Mouse (Mus musculus): ENCODE data around the gene Klhl40.
A peak's percentile ranks its signal among the peaks of the same experiment; 100 is the strongest.

Klhl40 gene

DNA sequence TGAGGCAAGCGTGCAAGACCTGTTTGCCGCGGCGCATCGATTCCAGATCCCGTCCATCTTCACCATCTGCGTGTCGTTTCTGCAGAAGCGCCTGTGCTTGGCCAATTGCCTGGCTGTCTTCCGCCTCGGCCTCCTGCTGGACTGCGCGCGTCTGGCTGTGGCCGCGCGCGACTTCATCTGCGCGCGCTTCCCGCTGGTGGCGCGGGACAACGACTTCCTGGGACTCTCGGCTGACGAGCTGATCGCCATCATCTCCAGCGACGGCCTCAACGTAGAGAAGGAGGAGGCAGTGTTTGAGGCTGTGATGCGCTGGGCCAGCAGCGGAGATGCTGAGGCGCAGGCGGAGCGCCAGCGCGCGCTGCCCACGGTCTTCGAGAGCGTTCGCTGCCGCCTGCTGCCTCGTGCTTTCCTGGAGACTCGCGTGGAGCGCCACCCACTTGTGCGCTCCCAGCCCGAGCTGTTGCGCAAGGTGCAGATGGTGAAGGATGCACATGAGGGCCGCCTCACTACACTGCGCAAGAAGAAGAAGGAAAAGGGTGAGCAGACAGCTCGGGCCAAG is 738 bp downstream of the Klhl40 start:
- DNase-seq (ENCODE audit: low spot score) = no peak

DNA sequence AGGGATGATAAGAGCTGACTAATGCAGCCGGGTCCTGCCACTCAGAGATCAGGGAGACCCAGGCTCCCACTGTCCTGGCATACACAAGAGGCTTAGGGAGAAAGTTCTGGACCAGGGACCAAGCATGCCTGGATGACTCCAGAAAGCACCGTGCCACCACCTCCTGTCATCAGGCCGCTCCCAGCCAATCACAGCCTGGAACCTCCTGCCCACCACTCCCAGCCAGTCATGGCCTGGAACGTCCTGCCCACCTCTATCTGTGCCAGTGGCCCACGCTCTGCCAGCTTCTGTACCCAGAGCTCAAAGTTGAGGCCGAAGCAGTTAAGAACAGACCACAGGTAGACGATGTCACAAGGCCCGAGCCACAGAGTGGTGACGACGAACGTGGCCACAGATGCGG is 7.4 kb downstream of the Klhl40 start:
- DNase-seq (ENCODE audit: low spot score) = no peak

DNA sequence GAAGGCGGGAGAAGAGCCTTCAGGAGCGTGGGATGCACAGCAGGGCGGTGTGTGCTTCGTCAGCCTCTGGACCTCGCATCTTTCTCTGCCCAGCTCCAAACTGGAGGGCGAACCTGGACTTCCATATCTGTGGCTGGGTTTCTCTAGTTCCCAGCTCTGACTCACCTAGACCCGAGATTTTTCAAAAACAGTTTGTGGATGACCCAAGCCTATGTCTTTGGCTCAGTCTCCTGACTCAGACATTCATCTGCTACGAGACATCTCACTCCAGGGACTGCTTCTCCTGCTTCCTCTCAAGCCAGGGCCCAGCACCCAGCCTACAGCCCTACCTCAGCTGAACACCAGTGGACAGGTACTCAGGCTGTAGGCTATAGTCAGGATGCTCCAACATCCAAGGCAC is 7.9 kb downstream of the Klhl40 start:
- no peak for DNase-seq (ENCODE audit: low spot score)

DNA sequence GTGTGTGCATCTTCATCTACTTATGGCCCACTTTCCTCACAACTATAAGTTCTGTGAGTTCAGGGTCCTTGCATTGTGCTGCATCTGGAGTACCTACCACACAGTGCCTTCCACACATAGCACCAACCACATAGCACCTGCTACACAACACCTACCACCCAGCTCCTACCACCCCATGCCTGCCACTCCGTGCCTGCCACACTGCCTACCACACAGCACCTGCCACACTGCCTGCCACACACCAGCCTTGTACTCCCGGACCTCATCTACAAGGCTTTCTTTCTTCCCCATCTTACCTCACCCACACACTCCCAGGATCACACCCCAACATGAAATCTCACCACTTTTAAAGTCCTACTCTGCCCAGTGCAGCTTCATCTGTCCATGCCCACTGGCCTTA is 9.0 kb downstream of the Klhl40 start:
- DNase-seq (ENCODE audit: low spot score) = no peak

DNA sequence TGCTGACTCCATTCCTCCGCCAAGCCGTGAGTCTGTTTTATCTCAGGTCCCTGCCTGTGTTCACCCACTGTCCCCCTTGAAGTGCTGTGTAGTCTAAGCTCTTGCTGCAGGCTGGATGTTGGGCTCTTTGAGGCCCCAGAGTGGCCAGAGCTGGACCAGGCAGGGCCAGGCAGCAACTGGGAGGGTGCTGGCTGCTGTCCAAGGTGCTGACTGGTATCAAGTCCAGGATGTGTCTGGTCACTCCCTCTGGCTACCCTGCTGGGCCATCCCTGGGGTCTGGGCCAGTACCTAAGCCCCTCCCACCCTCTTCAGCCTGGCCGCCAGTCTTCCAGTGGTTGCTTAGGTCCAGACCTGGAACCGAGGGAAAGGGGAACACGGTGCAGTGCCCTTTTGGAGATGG is 13.8 kb downstream of the Klhl40 start:
- peak; percentile 32 for DNase-seq (ENCODE audit: low spot score)

DNA sequence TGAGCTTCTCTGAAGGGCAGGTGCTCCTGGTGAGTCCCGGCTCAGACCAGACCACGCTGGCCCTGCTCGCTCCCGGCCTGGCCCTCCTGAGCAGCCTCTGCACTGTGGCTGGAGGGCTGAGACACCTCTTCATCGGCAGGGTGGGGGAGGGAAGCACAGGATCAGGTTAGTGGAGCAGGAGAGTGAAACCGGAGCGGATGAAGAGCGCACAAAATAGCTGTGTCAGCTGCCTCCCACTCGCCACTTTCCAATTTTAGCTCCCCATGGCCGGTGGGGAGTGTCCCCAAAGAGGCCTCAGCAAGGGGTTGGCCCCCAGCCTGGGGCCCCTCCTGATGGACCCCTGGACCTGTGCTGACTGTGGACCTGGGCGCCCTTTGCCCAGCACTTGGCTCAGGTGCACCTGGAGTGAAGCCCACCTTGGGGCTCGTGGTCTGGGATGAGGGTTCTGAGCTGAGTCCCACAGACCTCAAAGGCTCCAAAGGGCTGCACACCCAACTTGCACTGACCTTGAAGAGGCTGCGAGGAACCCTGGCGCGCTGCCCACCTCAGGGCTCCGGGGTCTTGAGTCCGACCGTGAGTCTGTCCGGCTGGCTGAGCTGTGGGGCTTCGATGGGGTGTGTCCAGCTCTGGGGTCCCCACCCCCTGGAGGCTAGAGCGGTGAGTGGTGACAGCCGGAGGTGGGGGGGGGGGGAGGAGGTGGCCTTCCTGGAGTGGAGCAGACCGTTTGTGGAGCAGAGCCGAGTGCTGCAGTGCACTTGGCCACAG is 14.5 kb downstream of the Klhl40 start, which contains the start of gene Hhatl:
Gene Hhatl, minus strand, starts transcription at position 751 of the 765 bp plus-strand sequence.
- DNase-seq (ENCODE audit: low spot score) = no peak

DNA sequence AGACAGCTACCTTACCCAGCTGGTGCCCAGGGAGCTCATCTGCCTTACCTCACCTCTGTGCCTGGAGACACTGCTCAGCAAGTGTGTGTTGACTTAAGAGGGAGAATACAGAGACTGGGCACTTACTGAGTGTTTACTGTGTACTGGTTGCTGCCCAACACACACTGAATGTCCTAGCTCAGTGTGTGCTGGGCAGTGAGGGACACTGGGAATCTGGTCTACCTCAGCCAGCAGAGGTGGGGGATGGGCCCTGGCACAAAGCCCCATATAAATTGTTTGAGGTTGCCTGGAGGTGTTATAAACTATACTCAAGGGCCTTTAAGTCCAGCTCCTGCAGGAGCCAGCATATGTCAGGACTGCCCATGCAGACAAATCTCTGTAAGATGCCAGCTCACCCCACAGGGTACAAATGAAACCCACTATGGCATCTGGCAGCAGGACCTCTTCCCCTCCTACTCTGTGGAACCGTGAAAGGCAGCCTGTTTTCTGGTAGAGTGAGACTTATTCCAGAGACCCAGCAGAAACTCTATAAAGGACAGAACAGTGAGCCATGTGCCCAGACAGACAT is 17.6 kb downstream of the Klhl40 start:
- peak; percentile 14 for DNase-seq (ENCODE audit: low spot score)

DNA sequence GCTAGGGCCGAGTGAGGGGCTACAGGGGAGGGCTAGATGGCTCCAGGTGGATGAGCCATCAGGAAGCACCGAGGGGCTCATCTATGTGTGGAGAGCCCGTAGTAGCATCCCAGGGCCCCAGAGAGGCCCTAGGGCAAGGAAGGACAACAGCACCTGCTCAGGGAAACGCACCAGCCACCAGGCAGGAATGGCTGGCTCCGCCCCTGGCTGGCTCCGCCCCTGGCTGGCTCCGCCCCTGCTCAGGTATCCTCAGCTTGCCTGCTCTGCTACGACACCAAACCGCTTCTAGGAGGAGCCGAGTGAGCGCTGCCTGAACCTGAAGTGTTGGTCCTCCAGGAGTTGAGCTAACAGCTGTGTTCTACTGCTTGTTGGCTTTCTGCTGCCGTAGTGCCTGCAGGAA is 20.3 kb downstream of the Klhl40 start:
- peak; percentile 51 for DNase-seq (ENCODE audit: low spot score)

DNA sequence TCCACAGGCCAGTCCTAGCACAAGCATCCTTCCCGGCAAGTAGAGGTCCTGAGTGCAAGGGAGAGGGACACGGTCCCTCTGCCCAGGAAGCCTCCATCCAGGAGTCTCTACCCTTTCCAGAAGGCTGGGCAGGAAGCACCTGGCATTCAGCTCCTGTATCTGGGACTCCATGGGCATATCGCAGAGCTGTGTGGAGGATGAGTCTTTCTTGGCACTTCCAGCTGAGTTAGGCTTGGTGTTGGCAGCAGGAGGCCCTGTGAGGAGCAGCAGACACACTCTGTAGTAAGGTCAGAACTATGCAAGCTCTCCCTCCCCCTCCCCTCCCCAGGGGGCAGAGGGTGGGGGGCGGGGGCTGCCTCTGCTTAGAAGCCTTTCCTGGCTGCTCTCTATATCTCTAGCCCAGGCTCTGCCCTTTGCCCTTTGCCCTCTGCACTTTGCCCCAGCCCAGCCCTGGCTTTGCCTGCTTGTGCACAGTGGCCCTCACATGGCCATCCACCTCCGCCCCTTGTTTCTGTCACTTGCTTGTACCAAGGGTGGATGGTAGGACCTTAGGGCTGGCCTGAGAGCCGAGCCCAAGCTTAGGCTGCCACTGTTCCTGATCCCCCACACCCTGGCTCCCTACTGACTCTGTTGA is 21.6 kb downstream of the Klhl40 start:
- no peak for DNase-seq (ENCODE audit: low spot score)

DNA sequence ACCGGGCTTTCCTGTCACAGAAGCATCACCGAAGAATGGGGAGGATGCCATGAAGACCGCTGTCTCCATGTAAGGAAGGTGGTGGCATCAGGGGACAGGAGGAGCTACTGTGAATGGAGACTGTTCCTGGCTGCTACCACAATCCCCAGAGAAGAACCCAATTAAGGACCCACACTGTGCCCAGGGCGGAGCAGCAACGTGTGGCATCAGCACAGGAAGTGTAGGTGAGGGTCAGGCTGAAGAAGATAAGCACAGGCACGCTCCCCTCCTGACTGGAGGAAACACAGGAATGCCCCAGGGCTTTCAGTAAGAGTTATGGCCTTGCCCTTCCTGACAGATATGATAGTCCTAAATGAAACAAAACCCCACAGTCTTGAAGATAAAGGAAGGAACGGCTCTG is 25.3 kb downstream of the Klhl40 start:
- DNase-seq (ENCODE audit: low spot score) = no peak

DNA sequence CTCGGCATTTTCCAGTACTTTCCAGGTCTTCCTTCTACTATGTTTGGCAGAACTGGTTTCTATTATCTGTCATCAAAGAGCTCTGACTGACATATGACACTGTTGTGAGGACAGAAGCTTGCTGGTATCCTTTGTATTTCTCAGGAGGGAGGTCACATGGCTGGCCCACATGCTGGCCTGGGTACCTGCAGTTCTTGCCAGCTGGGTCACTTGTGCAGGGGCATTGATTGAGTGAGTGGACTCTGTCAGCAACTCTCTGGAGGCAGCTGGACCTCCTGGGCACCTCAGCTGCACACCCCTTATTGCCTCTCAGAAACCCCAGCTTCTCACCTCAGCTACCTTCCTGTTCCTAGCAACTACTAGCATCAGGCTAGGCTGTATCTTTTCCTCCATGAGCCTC is 30.1 kb downstream of the Klhl40 start:
- no peak for DNase-seq (ENCODE audit: low spot score)

DNA sequence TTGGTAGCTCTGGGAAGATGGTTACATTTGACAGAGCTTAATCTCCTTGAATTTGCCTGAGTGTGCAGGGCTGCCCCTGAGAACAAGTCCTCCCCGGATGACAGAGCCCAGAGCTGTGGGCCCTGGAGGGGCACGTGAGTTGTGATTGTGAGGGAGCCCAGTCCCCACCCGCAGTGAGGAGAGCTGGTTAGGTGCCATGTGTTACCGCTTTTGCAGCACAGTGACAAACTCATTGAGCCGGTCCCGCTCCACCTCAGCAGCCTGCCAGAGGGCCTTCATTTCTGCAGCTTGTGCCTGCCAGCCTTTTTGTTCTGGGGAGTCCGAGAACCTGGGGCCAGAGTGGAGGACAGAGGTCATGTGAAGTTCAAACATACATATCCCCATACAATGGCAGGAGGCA is 30.5 kb downstream of the Klhl40 start:
- DNase-seq (ENCODE audit: low spot score) = no peak

DNA sequence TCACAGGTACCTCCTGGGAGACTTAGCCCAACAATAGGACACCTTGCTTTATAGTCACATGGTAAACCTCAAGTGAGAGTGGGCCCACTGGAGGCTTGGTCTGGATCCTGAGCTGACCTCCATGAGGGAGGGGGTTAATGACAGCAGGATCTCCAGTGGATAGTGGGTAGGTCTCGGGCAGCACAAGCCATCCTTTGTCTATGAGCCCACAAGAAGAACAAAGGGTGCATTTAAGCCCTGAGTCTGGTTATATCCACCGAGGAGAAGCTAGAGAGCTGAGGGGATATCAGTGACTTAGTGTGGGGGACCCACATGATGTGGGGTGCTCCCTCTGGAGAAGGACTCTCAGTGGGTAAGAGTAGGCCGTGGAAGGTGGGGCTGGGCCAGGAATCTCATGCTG is 31.1 kb downstream of the Klhl40 start:
- no peak for DNase-seq (ENCODE audit: low spot score)

DNA sequence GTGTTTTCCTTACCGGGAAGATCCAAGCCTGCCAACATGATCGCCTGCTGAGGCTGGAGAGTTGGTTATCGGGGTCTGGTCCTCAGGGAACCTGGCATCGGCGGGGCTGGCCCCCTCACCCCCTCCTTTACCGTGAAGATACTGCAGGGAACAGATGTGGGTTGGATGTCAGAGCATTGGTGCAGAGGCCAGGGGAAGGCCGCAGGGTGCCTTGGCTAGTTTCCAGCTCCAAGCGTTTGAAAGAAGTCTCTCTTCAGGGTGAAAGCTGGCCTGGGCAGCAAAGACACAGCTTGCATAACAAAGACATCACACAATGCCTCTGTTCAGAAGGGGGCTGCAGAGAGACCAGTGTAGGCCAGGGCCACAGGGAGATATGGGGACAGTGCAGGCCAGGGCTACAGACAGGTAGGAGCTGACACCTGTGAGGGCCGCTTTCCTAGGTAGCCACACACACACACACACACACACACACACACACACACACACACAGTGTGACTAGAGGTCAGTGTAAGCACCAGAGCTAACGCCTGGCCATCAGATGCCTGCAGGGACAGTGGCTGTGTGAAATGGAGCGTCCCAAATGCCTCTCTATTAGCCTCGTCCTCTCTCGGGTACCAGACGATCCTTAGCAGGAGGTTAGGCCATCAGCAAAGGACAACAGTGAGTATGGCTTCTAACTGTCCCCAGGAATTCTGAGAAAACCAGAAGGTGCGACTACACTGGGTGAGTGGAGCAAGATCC is 32.8 kb downstream of the Klhl40 start:
- DNase-seq (ENCODE audit: low spot score) = no peak

DNA sequence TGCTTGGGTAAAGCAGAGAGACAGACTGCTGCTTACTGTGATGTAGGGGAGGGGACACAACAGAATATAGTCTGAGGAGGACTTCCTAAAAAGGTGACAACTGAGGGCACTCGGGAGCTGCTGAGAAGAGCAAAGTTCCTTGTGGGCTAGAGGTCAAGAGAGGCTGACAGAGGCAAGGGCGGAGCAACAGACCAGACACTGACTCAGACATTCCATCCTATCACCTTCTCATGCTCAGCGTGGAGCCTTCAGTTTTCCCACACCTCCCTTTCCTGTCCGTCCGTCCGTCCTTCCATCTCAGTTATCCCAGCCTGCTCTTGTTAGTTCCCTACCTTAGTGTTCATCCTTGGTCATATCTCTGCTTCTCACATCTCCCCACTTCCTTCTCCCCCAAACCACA is 37.8 kb downstream of the Klhl40 start:
- no peak for DNase-seq (ENCODE audit: low spot score)

DNA sequence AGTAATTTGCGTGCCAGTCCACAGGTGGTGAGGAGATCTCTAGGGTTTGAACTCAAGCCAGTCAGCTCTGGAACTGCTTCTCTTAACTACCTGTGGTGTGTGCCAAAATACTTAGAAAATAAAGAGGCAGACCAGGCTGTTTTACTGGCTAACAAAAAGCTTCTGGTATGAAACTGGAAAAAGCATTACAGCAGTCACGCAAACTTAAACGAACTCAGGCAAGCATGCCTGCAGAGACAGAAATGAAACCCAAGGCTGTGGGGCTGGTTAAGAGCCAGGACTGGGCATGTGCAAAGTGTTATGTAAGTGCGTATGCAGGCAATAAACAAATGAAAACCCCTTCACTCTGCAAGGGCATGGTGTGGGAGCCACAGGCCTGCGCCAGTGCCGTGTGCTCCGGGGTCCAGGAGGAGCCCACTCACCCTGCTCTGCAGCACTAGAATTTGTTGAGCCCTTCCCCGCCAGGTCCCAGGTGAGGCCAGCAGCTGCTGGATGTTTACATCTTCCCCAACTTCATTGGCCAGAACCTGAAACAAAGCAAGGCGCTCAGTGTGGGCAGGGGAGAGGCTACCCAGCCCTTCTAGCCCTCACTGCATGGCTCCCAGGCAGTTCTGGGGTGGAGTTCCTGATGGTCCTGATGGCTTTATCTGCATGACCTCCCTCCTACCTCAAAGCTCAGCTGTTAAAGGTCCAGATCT is 41.8 kb downstream of the Klhl40 start:
- peak; percentile 63 for DNase-seq (ENCODE audit: low spot score)

DNA sequence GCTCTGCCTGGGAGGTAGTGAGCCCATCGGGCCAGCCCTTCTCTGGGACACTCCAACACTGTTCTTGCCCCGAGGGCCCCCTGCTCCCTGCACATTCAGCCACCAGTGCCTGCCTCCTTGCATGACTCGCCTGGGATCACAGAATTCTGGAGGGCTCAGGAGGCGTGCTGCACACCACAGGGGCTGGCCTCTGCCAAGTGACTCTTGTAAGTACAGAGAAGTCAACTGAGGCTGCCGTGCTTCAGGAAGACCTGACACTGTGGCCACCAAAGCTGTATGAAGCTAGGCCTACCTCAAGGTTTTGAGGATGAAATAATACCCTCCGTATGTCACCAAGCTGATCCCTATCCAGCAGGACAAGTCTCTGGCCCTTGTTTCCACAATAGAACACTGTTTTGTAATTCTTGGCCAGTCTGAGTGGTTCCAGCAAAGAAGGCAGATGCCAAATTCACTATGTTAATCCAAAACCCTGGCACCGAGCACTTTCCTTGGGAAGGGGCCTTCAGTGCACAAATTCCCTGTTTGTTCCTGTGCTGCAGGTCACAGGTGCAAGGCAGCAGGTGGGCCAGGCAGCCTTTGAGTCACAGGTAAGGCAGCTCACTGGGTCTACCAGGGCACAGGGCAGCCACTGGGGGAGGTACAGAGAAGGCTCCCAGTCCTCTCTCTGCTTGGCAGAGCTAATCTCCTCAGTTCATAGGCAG is 42.5 kb downstream of the Klhl40 start:
- no peak for DNase-seq (ENCODE audit: low spot score)

DNA sequence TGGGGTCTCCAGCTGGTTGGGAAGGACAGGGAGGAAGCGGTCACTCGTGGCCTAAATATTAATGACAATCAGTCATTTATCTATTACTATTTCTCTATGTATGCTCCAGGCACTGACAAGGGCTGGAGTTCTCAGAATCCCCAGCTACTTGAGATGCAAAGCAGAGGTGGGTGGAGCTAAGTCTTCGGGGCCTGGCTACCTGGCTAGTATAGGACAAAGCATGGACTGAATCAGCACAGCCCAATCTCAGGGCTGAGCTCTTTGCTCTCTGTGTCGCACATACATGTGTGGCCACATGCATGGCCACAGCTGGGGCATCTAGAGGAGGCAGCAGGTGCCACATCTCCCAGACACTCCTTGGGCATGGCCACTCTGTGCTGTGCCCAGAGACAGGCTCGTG is 43.4 kb downstream of the Klhl40 start:
- no peak for DNase-seq (ENCODE audit: low spot score)

DNA sequence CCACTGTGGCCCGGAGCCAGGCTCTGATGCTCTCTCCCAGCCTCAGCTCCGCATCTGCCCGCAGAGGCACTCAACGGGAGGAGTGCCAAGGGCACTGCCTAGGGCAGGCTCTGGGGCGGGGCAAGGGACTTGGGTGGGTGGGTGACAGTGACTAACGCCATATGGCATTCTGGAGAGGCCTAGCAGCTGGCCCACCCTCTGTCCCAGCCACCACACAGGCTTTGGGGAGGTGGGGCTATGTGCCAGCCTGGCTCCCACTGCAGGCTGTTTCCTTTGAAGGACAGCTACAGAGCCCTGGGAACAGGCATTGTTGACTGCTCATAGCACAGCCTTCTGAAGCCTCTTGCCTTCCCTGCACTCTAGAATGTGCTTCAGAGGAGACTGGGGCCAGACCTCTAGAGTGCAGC is 45.2 kb downstream of the Klhl40 start:
- DNase-seq (ENCODE audit: low spot score) = peak; percentile 20

DNA sequence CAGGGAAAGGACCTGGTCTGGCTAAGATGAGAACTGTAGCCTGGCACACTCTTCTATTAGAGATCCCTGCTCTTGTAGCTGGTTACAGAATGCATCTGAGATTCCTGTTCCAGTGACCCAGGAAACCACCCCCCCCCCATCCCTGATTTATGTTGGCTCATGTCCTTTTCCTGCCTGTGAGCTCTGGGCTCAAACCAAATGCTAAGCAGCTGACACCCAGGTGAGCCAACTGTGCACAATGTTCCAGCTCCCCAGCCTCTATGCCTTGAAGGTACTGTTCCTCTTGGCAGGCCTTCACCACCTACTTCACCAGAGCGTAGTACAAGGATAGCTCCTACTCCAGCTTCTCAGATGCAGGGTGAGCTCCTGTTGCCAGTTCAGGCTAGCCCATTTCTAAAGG is 45.6 kb downstream of the Klhl40 start:
- no peak for DNase-seq (ENCODE audit: low spot score)

DNA sequence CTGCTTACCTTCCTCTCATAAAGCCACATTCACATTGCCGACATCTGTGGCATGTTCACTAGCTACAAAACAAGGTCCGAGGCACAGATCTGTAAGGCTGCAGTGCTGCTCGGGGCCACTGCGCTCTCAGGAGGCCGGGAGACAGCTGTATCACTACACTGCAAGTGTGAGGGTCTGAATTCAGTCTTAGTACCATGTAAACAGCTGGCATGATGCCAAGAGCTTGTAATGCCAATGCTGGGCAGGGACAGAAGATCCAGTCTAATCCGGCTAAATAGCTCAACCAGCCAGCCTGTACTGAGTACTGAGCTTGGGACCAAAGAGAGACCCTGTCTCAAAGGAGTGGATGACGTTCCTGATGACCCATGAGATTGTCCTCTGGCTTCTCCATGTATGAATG is 46.6 kb downstream of the Klhl40 start:
- no peak for DNase-seq (ENCODE audit: low spot score)
